Mouse (Mus musculus): ENCODE measurements around the gene Nus1. TPM values are rescaled to one million over a fixed set of nuclear protein-coding genes. Genes with fewer than 3 reads are reported as not detected.

Nus1 gene
- polyA plus RNA-seq, 1 experiment, result 12.5 TPM

- WGBS, result 79% methylated on average over 6 of the region's 6 CpGs
- Histone ChIP-seq H3K4me3 (replicated peaks; ENCODE audit: control insufficient read depth, low read depth, low read length) (no peak overlapping the region), H3K4me1 (ENCODE audit: control insufficient read depth, insufficient read depth, low read length) (no peaks in the 10 kb centered on the region; the same call in 1 of the 2 replicates), H3K27ac (ENCODE audit: control insufficient read depth, insufficient read depth, low read depth, low read length, poor library complexity) (no peak overlapping the region)
- no peak for TF ChIP-seq CTCF (IDR thresholded peaks at IDR 0.05; ENCODE audit: control insufficient read depth, insufficient read depth, low read length)
- no peak for TF ChIP-seq POLR2A (IDR thresholded peaks at IDR 0.05; ENCODE audit: borderline replicate concordance, control insufficient read depth, low read depth, low read length)
Observed at GRCm38 (mm10) chr10:52383022-52383421, 34.3 kb upstream of the Nus1 start.

- no peaks in the 10 kb centered on the region; the same call in 1 of the 2 replicates for H3K4me1 ChIP-seq (ENCODE audit: control insufficient read depth, insufficient read depth, low read length)
- H3K4me3 ChIP-seq (replicated peaks; ENCODE audit: control insufficient read depth, low read depth, low read length), result no peak overlapping the region
- TF ChIP-seq POLR2A (IDR thresholded peaks at IDR 0.05; ENCODE audit: borderline replicate concordance, control insufficient read depth, low read depth, low read length), result no peak
- TF ChIP-seq CTCF (IDR thresholded peaks at IDR 0.05; ENCODE audit: control insufficient read depth, insufficient read depth, low read length), result no peak
- H3K27ac ChIP-seq (ENCODE audit: control insufficient read depth, insufficient read depth, low read depth, low read length, poor library complexity), result no peak overlapping the region
- 63% methylated on average over 1 of the region's 1 CpGs for WGBS
Observed at GRCm38 (mm10) chr10:52383522-52383921, 33.8 kb upstream of the Nus1 start.

GRCm38 (mm10) chr10:52384823-52385610 lies 32.3 kb upstream of the Nus1 start:
- TF ChIP-seq CTCF (IDR thresholded peaks at IDR 0.05; ENCODE audit: control insufficient read depth, insufficient read depth, low read length), result peak; percentile 40
- no peak for TF ChIP-seq POLR2A (IDR thresholded peaks at IDR 0.05; ENCODE audit: borderline replicate concordance, control insufficient read depth, low read depth, low read length)
- H3K4me1 ChIP-seq (ENCODE audit: control insufficient read depth, insufficient read depth, low read length), result no peaks in the 10 kb centered on the region; the same call in 1 of the 2 replicates
- H3K4me3 ChIP-seq (replicated peaks; ENCODE audit: control insufficient read depth, low read depth, low read length), result no peak overlapping the region
- no peak overlapping the region for H3K27ac ChIP-seq (ENCODE audit: control insufficient read depth, insufficient read depth, low read depth, low read length, poor library complexity)
- whole genome bisulfite sequencing, result 65% methylated on average over 8 of the region's 8 CpGs

- H3K4me1 ChIP-seq (ENCODE audit: control insufficient read depth, insufficient read depth, low read length), result no peaks in the 10 kb centered on the region; the same call in 1 of the 2 replicates
- H3K27ac ChIP-seq (ENCODE audit: control insufficient read depth, insufficient read depth, low read depth, low read length, poor library complexity), result no peak overlapping the region
- WGBS, result 74% methylated on average over 4 of the region's 4 CpGs
- H3K4me3 ChIP-seq (replicated peaks; ENCODE audit: control insufficient read depth, low read depth, low read length), result no peak overlapping the region
- TF ChIP-seq POLR2A (IDR thresholded peaks at IDR 0.05; ENCODE audit: borderline replicate concordance, control insufficient read depth, low read depth, low read length) (no peak), CTCF (IDR thresholded peaks at IDR 0.05; ENCODE audit: control insufficient read depth, insufficient read depth, low read length) (no peak)
Observed at GRCm38 (mm10) chr10:52387192-52387591, 30.2 kb upstream of the Nus1 start.

GRCm38 (mm10) chr10:52388922-52389430 lies 28.4 kb upstream of the Nus1 start, which contains the start of gene Nepn:
Gene Nepn (plus strand): TSS chr10:52388972.
- H3K4me3 ChIP-seq (replicated peaks; ENCODE audit: control insufficient read depth, low read depth, low read length), result no peak within 1 kb of the TSS
- 69% methylated on average over 5 of the region's 5 CpGs for WGBS
- H3K4me1 ChIP-seq (ENCODE audit: control insufficient read depth, insufficient read depth, low read length), result no peaks in the 10 kb centered on the region
- H3K27ac ChIP-seq (ENCODE audit: control insufficient read depth, insufficient read depth, low read depth, low read length, poor library complexity), result no peak within 1 kb of the TSS
- TF ChIP-seq POLR2A (IDR thresholded peaks at IDR 0.05; ENCODE audit: borderline replicate concordance, control insufficient read depth, low read depth, low read length) (no peak), CTCF (IDR thresholded peaks at IDR 0.05; ENCODE audit: control insufficient read depth, insufficient read depth, low read length) (no peak)

GRCm38 (mm10) chr10:52389438-52389837 lies 27.9 kb upstream of the Nus1 start:
- 55% methylated on average over 3 of the region's 3 CpGs for WGBS
- no peaks in the 10 kb centered on the region for H3K4me1 ChIP-seq (ENCODE audit: control insufficient read depth, insufficient read depth, low read length)
- TF ChIP-seq POLR2A (IDR thresholded peaks at IDR 0.05; ENCODE audit: borderline replicate concordance, control insufficient read depth, low read depth, low read length), result no peak
- TF ChIP-seq CTCF (IDR thresholded peaks at IDR 0.05; ENCODE audit: control insufficient read depth, insufficient read depth, low read length), result no peak

GRCm38 (mm10) chr10:52391208-52391607 lies 26.1 kb upstream of the Nus1 start:
- no peak for TF ChIP-seq POLR2A (IDR thresholded peaks at IDR 0.05; ENCODE audit: borderline replicate concordance, control insufficient read depth, low read depth, low read length)
- TF ChIP-seq CTCF (IDR thresholded peaks at IDR 0.05; ENCODE audit: control insufficient read depth, insufficient read depth, low read length), result no peak
- Histone ChIP-seq H3K4me3 (replicated peaks; ENCODE audit: control insufficient read depth, low read depth, low read length) (no peak overlapping the region), H3K4me1 (ENCODE audit: control insufficient read depth, insufficient read depth, low read length) (no peaks in the 10 kb centered on the region), H3K27ac (ENCODE audit: control insufficient read depth, insufficient read depth, low read depth, low read length, poor library complexity) (no peak overlapping the region)
- 73% methylated on average over 2 of the region's 2 CpGs for whole genome bisulfite sequencing

More at GRCm38 (mm10) chr10:52389438-52389837, 27.9 kb upstream of the Nus1 start:
- H3K4me3 ChIP-seq (replicated peaks; ENCODE audit: control insufficient read depth, low read depth, low read length), result no peak overlapping the region
- no peak overlapping the region for H3K27ac ChIP-seq (ENCODE audit: control insufficient read depth, insufficient read depth, low read depth, low read length, poor library complexity)

GRCm38 (mm10) chr10:52396647-52397046 lies 20.7 kb upstream of the Nus1 start:
- Histone ChIP-seq H3K27ac (ENCODE audit: control insufficient read depth, insufficient read depth, low read depth, low read length, poor library complexity) (no peak overlapping the region), H3K4me1 (ENCODE audit: control insufficient read depth, insufficient read depth, low read length) (no peaks in the 10 kb centered on the region), H3K4me3 (replicated peaks; ENCODE audit: control insufficient read depth, low read depth, low read length) (no peak overlapping the region)
- TF ChIP-seq CTCF (IDR thresholded peaks at IDR 0.05; ENCODE audit: control insufficient read depth, insufficient read depth, low read length) (no peak), POLR2A (IDR thresholded peaks at IDR 0.05; ENCODE audit: borderline replicate concordance, control insufficient read depth, low read depth, low read length) (no peak)
- 85% methylated on average over 3 of the region's 3 CpGs for WGBS

Data from bone marrow, adult 2 months (tissue).